Mouse (Mus musculus): ENCODE data around the gene Spata31d1a.
"Not testable (repeated sequence)": the region's sequence is repeated elsewhere in the genome, so short reads cannot be mapped to it uniquely, and the experiment has no call there.

Spata31d1a gene

DNA sequence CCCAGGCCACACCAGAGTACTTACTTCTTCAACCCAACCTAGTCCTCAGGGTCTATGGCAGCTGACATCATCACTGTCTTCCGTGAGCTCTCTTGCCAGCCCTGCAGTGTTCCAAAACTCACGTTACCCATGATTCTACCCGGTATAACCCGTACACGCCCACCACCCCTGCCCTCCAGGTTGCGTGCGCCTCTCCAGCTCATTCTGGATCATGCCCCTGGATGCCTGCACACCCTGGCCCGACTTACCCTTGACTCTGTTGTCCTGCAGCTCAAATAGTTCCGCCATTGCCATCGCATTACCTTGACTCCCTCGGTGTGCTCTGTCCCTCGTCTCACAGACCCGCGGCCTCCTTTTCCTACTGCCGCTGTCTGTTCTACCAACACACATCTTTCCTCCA lies at the start of gene Spata31d1a:
TSS of gene Spata31d1a (minus strand) at position 101 of the 400 bp plus-strand sequence.
- DNase-seq, result no peak

DNA sequence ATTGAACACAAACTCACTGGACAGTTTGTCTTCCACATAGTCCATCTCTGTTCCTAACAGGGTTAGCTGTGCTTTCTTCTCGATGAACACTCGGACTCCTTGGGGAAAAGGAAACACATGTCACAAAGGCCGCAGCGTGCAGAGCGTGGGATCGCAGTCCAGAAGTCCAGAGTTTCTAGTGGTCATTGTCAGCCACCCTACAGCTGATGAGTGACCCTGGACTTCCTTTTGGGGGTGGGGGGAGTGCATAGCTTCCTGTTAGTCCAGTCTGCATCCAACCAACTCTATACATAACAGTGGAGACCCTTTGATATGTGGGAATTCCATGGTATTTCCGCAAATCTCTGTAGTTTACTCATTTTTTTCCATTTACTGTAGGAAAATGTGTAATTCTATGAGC lies 46.8 kb upstream of the Spata31d1a start:
- DNase-seq, result peak; percentile 28

DNA sequence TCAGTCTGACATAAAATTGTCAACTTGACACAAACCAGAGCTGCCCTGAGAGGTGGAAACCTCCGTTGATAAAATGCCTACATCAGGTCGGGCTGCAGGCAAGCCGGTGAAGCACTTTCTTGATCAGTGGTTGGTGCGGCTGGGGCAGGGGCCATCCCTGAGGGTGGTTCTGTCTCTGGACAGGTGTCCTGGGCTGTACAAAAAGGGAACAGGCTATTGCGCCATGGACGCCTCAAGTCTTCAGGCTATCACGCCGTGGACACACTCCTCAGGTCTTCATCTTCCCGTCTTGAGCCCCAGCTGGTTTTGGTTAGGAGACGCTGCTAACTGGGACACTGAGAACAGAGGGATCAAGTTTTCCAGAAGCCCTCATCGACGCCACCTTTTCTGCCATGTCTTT lies 40.2 kb upstream of the Spata31d1a start:
- no peak for DNase-seq

DNA sequence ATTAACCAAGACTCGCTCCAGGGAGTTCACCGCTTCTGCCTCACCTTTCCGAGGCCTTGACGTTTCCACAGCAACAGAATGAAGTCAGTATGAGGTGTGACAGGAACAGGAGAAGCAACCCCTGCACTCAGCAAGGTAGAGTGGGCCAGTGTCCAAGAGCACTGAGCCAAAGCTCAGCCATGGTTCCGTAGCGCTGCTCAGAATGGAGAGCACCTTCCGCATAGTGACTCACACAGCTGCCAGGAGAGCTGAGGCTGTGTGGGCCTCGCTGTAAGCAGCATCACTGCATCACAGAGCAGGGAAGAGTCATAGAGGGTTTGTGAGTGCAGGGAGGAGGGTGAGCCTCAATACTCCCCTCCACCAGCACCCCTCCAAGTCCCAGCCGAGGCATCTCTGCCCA lies 36.6 kb upstream of the Spata31d1a start, which contains the start of gene 1700014D04Rik:
TSS of gene 1700014D04Rik (minus strand) at position 42 of the 400 bp plus-strand sequence.
- DNase-seq, result no peak

DNA sequence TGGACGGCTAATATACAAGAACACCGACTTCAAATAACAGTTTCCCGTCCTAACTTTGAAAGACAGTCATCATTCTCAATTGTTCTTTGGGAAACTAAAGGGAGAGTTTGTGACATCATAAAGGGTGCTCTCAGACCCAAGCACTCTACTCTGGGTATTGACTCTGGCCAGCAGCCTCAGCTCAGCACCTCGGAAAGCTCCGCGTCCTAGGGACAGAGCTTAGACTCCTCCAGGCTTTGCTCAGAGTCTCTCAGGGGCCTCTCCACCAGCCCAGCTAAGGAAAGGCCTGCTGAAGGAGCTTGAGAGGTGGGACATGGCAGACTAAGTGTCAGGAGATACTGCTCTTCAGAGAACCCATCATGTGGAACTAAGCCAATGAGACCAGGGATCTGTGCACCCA lies 36.0 kb upstream of the Spata31d1a start:
- DNase-seq, result peak; percentile 21

DNA sequence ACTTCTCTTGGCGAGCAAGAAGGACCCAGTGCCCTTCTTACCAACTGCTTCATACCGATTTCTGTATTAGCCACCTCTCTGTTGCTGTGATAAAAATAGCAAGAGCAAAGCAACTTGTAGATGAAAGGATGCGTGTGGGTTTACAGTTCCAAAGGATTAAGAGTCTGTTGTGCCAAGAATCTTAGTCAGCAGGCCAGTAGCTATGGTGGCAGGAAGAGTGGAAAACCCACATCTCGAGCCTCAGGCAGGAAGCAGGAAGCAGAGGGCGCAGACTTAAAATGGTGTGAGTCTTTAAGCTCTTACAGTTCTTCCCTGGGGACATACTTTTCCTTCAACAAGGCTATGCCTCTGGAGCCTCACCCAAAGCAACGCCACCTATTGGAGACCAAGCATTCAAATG lies 35.3 kb upstream of the Spata31d1a start:
- DNase-seq, result no peak

DNA sequence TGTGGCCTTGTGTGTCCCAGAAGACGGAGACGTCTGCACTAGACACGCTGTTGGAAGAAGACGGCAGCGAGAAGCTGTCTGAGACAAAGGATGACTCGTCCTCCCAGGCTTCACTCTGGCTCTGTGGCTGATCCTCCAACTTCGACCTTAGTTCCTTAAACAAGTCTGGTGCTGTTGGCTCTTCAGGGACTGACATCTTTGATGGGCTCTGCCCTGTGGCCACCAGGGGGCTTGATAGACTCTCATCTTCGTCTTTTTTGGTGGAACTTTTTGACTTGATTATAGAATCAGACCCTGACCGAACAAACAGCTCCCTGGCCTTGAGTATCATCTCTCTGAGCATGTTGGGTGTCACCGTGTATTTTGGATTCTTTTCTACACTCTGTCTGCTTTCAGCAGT lies 31.6 kb upstream of the Spata31d1a start:
- peak; percentile 63 for DNase-seq

DNA sequence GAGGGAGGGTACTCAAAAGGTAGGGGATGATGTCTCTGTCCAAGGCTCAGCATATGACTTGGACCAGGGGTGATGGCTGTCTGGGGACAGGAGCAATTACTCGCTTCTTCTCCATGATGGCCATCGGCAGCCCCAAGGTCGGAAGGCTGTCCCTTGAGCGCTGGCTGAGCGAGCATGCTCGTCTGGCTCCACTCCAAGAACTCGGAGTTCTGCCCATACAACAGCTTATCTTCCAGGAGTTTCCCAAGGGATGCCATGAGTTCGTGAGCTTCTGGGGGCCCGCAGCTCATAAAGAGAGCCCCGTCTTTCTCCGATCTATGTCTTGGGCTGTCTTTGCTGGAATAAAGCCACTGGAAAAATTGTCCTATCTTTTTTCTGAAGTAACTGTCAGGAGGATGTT lies 31.0 kb upstream of the Spata31d1a start:
- DNase-seq, result peak; percentile 41

DNA sequence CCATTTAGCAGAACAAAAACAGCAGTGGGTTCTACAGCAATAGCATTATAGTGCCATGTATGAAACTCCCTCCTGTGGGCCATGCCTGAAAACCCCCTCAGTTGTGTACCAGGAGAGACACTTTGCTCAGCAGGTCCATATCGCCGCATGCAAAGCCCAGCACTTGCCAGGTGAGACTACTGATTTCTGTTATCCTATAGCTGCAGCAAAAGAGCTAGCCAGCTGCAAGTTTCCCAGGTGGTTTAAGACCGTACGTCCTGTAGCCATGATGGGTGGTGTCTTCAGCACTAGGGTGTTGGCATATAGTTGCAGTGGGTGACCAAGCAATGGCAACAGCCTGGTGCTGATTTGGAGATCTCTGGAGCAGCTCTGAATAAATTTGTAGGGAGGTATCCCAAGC lies 29.3 kb upstream of the Spata31d1a start:
- no peak for DNase-seq

DNA sequence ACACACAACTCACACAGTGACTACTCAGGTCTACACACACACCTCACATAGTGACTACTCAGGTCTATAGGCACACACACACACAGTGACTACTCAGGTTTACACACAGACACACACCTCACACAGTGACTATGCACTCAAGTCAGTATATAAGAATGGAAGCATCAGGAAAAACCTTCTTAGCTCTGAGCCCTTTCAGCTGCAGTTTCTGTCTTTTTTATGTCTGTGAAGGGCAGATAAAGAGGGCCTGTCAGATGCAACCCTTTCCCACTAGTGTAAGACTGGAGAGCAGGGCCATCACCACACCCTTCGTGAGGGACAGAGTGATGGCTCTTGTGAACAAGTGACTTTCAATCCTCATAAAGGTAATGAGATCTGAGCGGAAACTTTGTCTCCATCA lies 28.3 kb upstream of the Spata31d1a start:
- DNase-seq, result no peak

DNA sequence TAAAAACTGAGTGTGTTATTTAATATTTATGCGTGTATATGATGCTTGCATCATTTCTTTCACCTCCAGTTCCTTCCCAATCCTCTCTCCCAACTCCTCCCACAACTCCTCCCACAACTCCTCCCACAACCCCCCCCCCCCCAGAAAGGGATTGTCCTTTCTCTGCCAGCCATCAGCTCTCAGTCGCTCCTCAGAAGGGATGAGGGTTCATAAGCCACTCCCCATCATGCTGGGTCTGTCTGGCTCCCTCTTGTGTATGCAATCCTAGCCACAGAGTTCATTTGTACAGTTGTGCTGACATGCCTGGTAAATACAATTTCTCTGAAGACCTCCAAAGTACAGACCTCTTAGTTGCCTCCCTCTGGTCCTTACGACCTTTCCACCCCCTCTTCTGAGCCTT lies 25.1 kb upstream of the Spata31d1a start:
- peak; percentile 29 for DNase-seq

DNA sequence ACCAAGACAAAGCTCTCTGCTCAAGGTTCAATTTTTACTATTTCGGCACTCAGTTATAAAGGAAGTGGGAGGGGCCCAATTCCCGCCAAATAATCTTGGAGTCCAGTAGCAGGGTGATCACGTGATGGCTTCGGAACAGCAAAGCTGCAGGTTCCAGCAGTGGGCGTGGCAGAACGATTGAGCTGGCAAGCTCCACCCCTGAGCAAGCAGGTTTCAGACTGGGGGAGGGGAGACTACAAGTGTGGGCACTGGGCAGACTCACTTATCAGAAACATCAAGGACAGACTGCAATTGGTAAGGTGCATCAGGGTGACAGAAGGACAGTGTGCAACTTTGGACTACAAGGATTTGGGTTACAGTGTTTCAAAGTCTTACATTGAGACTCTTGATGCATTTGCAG lies 24.2 kb upstream of the Spata31d1a start:
- not testable (repeated sequence) for DNase-seq

DNA sequence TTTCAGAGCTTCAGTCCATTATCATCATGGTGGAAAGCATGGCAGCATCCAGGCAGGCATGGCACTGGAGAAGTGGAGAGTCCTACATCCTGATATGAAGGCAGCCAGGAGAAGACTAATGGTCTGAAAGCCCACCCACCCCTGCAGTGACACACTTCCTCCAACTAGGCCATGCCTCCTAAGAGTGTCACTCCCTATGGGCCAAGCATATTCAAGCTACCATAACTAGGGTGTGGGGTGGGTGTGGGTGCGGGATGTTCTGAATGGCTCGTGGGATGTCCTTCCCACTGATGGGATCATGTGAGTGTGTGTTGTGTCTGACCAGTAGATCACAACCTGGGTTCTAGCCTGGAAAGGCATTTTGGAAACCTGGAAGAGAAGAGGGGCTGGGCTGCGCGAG lies 23.8 kb upstream of the Spata31d1a start:
- DNase-seq, result no peak

DNA sequence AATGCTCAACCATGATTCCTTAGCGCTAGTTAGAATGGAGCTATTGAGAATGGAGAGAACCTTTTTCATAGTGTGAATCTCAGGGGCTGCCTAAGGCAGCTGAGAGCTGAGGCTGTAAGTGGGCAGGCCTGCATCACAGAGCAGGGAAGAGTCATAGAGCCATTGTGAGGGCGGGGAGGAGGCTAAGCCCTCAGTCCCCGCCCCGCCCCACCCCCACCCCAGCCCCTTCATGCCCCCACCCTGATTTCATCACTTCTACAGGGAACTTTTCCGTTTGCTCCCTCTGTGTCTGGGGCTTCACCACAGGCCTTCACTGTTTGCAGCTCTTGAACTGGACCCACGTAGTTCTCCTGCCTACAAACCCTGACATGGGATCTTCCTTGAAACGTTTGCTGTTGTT lies 21.5 kb upstream of the Spata31d1a start, which contains the start of gene Spata31d1d:
TSS of gene Spata31d1d (minus strand) at position 101 of the 400 bp plus-strand sequence.
- DNase-seq, result no peak

DNA sequence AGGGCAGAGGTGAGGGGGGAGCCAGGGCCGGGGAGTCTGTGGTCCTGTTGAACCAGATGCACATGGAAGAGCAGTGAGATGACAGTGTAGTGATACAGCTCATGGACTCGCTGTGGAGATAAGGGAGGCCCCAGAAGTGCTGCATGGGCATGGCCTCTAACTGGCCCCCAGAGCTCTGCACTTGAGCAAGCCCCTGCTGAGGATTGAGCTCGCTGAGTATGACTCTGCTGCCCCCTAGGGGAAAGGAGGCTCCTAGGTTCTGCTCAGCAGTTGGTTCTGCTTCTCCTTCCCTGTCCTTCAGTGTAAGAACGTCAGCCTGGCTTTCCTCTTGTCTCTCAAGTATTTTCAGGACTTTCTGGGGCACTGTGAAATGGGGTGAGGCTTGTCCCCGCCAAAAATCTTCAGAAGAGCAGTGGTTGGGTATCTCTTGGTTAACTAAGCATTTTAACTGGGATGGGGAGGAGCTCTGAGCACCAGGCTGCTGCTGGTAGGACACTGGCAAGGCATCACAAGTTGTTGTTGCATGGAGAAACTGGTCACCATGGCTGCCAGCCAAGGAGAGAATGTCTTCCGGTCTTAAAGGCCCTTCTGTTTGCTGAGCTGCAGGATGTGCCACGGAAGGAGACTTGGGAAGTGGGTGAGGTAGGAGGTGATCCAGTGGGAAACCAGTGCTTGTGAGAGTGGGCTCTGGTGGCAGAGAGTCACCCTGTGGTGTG lies 18.4 kb upstream of the Spata31d1a start:
- DNase-seq, result peak; percentile 92

DNA sequence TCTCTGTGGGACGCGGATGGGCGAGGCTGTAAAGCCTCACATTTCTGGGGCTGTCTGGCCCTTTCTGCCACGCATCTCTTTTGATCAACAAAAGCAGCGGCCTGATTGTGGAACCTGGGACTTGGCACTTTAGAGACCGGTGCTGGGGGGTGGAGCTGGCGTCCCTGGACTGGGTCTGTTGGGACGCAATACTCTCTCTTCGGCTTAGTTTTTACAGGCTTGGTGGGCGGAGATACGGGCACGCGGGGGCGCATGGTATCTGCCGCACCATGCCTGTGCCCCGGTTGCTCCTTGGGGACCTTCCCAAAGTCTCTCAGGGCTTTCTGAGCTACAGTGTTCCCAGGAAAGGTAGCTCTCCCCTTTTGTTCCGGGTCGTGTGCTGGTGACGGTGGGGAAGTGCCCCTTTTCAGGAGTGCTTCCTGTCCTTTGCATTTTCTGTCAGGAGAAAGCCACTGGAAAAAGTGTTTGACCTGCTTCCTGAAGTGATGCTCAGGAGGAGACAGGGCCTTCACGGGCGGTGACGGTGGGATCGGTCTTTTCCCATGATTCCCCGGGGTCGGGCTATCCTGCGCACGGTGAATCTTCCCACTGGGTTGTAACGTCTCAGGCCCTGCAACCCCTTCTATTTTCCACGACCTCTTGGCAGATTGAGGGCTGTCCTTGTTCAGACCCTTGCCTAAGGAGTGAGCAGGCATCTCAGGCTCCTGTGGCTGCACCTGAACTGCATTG lies 16.2 kb upstream of the Spata31d1a start:
- DNase-seq, result no peak

DNA sequence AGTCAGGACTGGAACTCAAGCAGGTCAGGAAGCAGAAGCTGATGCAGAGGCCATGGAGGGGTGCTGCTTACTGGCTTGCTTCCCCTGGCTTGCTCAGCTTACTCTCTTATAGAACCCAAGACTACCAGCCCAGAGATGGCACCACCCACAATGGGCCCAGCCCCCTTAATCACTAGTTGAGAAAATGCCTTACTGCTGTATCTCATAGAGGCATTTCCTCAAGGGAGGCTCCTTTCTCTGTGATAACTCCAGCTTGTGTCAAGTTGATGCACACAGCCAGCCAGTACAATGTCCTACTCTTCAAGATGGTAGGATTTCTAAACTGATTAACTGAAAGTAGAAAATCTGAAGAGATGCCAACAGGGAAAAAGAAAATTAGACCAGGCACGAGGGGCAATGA lies 12.0 kb upstream of the Spata31d1a start:
- DNase-seq, result not testable (repeated sequence)

DNA sequence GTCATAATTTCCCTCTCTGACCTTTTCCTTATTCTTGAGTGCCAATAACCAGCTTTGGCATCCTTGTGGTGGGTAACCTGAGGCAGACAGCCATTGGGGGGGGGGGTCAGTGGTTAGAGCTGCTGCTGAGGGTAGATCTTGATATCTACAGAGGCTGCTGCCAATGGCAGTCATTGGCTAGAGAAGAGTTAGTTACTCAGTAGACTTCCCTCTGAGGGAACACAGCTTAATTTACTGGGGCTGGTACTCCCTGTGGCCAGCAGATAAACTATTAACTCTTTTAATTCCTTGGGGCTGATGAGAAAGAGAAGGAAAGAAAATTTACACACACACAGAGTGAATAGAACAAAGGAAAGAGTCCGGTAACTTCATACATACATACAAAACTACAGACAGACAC lies 9.3 kb upstream of the Spata31d1a start:
- no peak for DNase-seq

DNA sequence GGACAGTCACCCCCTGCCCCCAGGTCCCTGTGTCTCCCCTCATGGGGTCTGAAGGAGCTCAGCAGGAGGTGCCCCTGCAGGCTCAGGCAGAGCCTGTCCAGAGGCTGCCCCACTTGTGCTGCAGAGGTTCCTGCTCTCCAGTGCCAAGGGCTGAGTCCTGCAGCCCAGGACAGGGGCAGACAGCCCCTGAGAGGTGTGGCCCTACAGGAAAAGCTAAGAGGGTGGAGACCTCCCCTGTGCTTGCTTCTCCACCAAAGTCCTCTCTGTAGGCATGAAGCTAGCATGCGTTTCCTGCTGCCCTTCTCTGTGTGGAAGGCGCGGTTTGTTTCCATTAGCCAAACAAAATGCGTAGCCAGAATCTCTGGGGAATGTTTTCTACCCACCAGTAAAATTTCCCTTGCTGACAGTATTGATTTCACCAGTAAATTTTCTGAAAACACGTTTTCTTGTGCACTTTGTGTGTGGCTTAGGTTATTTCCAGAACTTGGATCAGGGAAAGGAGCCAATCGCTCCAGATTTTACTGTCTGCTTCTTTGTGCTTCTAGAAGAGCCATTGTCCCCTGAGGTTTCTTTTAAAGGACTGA lies 8.8 kb upstream of the Spata31d1a start:
- DNase-seq, result peak; percentile 61

DNA sequence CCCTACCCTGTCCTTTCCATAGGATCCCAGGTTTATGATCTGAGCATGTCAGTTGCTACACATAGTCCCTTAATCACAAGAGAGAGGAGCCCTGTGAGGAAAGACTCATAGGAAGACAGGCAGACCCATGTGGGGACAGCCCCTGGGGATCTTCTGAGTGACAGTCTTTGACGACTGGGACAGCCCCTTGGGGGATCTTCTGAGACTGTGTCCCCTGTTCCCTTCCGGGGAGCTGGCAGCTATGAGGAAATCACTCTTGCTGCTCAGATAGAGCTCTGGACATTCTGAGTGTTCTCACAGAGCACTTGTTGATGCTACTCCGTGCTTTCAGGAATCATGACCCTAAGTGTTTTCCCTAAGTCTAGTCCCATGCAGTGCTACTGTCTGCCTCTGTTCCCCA lies 3.6 kb upstream of the Spata31d1a start:
- DNase-seq, result no peak

DNA sequence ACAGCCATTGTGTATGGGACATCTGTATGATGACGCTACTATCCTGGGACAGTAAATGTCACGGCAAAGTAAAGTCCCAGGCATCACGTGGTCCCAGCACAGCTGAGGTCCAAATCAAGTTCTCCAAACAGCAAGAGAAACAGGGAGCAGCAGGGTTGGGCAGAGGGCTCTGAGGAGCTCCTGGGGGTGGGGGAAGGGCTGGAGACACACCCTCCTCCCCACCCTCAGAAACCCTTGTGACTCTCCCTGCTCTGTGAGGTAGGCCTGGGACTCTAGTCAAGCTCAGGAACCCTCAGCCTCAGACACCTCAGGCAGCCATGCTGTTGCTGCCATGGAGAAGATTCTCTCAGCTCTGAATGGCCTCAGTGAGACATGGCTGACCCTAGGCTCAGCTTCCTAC lies 1.9 kb upstream of the Spata31d1a start, which contains the start of gene Spata31d1b:
TSS of gene Spata31d1b (plus strand) at position 301 of the 400 bp plus-strand sequence.
- DNase-seq, result not testable (repeated sequence)

DNA sequence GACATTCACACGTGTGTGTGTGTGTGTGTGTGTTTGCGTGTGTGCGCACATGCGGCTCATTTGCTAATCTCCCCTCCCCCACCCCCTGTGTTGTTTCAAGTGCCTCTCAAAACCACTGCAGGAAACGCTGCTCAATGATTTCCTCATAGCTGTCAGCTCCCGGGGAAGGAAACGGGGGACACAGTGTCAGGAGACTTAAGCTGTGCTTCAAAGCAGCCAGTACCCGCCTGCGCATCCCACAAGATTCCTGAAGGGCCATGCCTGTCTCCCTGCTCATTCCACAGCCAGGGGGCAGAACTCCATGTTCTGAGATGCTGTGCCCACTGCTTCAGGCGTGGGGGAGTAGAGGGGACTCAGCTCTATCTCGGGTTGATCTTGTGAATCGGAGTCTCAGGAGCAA lies 5.6 kb downstream of the Spata31d1a start:
- DNase-seq, result peak; percentile 65

DNA sequence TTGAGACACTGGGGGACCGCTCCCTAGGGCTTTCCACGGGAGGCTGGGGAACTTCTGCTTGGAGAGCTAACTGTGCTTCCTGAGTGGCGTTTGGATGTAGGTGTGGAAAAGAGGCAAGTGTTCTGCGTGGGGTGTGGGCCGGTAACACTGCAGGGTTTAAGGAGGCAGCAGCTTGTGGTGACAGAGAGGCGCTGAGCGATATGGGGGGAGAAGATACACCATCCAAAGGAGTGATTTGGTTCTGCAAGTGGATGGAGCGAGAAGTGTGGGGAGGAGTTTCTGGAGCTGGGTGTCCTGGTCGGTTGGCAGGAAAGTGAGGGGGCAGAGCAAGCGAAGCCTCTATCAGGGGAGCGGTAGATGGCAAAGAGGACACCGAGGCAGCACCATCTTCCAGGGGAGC lies 6.6 kb downstream of the Spata31d1a start:
- no peak for DNase-seq

DNA sequence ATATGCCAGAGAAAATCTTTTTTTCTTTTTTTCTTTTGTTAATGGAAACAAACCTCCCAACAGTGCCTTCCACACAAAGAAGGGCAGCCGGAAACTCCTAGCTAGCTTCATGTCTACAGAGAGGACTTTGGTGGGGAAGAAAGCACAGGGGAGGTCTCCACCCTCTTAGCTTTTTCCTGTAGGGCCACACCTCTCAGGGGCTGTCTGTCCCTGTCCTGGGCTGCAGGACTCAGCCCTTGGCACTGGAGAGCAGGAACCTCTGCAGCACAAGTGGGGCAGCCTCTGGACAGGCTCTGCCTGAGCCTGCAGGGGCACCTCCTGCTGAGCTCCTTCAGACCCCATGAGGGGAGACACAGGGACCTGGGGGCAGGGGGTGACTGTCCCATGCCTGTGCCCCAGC lies 10.0 kb downstream of the Spata31d1a start:
- not testable (repeated sequence) for DNase-seq
